Mouse (Mus musculus): ENCODE measurements around the gene Cytl1.
A peak's percentile ranks its signal among the peaks of the same experiment; 100 is the strongest.

Gene Cytl1

DNA sequence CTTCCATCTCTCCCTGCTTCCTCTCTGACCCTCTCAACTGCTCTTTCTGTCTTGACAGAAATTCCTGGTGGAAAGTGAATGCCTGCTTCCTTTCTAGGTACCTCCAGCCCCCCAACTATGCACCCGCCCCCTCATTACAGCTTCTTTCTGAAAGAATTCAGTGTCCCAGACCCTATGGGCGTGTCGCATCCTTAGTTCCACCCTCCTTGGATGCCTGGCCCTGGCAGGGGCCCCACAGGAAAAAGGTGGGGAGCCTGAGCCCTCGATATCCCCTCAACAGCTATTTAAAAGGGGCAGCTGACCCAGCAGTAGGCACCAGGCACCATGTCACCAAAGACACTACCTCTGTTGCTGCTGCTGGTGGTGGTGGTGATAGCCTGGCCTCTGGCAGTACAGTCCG lies at the start of gene Cytl1:
Cytl1 (plus strand) TSS at position 296 of the 400 bp plus-strand sequence.
- no peak for DNase-seq (ENCODE audit: low spot score)

DNA sequence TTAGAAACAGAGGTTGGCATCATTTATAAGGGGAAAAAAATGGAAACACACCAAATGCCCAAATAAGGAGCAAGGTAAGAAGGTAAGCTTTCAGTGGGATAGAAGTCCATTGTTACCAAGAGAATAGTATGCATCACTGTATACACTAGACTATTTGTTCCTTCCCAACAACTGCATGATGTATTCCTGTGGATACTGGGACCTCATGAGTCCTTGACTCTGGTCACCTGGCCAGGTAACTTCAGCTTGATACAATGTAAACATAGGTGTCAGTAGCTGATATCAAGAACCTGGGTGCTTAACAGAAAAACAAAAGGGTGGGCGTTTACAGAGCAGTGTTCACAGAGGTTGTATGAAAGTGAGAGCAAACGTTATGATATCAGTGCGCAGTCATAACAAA lies 42.6 kb upstream of the Cytl1 start:
- DNase-seq (ENCODE audit: low spot score): no peak

DNA sequence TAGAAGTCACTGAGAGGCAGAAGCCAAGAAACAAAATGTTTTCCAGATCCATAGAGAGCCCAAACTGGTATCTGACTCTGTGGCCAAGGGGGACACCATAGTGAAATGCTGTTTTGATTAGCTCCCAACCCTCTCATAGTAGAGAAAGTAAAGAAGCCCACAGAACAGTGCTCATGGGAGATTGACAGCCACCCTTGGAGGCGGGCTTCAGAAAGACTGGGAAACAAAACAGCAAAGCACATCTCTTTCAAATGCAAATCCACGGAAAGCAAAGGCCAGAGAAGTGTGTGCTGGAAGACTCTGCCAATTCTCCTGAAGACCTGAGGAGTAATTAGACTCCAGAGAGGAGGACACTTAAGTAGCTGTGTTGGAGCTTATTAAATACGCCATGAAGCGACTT lies 39.5 kb upstream of the Cytl1 start:
- DNase-seq (ENCODE audit: low spot score): no peak

DNA sequence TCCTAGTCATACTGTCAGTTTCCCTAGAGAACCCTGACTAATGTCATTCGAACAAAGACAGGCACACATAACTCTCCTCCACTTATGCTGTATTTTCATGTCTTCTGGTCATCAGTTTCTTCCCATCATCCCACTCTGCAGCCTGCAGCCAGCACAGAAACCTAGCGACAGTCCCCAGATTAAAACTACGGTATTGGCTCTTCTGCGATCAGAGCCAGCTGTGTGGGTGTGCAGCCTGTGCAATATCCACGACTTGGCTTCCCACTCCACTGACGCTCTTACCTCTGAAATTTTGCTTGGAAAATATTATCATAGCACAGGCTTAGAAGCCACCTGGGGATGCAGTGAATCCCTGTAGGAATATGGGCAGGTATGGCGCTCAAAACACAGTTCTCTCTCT lies 38.0 kb upstream of the Cytl1 start:
- no peak for DNase-seq (ENCODE audit: low spot score)

DNA sequence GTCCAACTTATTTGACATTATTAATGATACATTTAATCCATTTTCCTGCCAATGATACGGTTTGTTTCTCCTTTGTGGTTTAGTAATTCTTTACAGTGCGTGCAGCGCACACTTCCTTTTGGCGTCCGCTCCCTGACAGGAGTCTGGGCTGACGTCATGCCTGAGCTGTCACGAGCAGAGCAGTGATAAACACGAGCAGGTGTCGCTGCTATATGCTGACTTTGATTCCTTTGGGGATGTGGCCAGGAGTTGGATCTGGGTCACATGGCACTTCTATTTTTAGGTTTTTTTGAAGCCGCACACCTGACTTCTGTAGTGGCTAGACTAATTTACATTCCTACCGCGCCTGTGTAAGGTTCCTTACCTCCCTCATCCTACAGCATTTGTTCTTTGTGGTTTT lies 35.6 kb upstream of the Cytl1 start:
- DNase-seq (ENCODE audit: low spot score): no peak

DNA sequence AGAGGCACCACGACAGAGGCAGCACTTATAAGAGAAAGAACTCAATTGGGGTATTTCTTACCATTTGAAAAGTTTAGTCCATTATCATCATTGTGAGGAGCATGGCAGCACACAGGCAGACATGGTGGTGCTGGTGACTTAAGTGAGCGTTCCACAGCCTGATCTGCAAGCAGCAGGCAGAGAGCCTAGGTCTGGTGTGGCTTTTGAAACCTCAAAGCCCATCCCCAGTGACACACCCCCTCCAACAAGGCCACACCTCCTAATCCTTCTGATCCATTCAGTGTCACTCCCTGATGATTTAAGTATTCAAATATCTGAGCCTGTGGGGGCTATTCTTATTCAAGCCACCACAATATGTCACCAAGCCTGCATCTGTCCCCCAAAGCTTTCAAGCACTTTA lies 30.4 kb upstream of the Cytl1 start:
- no peak for DNase-seq (ENCODE audit: low spot score)

DNA sequence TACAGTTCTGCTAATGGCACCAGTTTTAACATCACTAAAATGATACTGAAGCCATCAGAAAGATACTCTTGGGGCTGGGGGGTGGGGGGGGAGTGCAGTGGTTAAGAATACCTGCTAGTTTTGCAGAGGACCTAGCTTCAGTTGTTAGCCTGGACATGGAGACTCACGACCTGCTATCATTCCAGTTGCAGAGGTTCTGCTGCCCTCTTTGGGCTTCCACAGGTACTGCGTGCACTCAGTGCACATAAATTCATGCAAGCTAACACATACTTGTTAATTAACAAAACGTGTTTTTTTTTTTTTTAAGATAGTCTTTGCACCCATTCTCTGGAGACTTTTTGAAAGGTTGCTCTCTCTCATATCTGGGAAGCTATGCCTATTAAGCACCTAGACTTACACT lies 27.2 kb upstream of the Cytl1 start:
- DNase-seq (ENCODE audit: low spot score): no peak

DNA sequence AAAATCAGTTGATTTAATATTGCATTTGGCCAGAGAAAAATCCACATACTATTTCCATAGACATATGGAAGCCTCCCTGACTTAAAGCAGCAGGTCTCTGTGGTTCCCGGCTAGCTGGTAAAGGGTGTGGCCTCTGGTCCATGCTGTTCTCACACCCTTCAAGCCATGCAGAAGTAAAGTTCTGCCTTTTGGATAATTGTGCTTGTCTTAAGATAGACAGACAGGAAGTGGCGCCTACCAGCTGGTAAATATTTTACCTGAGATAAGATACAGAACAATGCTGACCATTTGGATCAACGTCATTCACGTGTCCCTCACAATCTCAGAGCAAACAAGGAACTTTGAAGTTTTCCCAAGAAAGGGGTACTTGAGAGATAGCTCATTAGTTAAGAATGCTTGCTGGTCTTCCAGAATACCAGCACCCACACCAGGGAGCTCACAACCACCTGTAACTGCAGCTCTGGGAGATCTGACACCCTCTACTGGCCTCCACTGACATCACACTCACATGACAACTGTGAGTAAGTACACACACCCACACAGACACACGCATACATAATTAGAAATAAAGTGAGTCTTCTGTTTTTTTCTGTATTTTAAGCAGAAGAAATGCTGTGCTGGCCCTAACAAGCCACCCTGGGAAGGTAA lies 25.9 kb upstream of the Cytl1 start:
- DNase-seq (ENCODE audit: low spot score): no peak

DNA sequence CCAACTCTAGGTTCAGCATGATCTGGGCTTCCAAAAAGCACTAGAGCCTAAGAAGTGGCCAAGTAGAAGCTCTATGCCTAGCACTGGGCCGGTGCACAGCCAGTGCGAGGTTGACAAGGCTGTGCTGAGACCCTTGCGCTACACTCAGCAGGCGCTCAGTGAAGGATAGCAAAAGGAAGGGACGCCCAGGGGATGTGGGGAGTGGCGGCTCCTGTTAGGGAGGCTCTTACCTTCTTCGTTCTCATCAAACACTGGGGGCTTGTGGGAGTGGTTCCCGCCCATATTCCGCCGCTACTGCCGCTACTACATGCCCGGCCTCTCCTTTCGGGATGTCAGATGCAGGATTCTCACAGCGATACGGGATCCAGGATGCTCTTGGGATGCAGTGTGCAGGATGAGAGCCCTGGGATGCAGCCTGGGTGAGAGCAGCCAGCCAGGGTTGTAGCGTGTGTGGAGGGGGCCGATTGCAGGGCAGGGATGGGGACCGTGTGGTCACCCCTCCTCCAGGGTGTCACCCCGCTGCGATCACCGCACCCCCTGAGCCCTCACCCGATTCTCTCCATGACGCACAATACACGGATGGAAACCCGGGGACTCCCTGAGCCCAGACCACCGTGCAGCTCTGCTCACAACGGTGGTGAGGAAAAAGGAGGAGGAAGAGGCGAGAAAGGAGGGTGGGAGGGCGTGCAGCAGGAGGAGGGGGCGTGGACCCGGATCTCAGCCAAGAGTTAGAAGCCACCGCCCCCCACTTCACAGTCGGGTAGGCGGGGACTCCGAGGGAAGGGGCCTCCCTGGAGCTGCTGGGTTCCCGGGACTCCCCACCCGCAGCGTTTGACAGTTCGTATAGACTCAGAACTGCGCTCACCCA lies 18.6 kb upstream of the Cytl1 start, which contains the start of gene Stk32b:
Stk32b (minus strand) TSS at position 667 of the 868 bp plus-strand sequence.
- DNase-seq (ENCODE audit: low spot score): no peak

DNA sequence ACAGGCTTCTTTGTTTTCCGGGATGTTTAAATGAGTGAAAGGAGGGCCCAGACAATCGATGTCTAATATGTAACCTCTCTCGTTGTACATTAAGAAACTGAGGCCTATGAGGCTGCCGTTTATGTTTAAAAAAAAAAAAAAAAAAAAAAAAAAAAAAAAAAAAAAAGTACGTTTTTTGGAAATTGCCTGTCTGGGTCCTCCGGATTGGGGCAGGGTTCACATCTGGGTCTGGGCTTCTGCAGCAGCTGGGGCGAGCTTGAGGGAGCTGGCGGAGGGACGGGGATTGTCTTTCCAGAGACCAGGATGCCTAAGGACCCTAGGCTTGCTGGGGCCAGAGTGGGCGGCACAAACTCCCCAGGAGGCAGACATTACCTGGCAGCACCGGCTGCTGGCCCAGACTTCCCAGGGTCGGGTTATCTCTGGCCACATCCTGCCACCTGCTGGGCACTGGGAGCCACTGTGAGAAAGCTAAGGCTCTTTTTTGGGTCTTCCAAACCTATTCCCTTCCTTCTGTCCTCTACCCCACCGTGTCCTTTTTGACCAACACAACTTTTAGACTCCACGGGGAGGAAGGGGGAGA lies 17.8 kb upstream of the Cytl1 start:
- peak; percentile 34 for DNase-seq (ENCODE audit: low spot score)

DNA sequence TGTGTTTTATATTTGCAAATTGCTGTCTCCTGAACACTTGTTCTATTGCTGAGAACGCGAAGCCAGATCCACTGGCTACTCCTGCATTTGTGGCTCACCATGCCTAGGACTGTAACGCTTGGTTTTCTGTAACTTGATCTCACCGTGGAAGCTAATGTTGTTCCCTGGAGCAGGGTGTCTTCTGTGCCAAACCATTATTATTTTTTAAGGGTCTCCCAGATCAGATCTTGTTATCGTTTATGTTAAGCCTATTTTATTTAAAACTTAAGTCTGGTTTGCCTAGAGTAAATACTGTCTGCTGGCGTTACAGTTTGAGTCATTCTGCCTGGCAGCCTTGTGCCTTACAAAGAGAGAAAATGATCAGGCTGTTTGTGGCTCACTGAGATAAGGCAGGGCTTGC lies 14.6 kb upstream of the Cytl1 start:
- no peak for DNase-seq (ENCODE audit: low spot score)

DNA sequence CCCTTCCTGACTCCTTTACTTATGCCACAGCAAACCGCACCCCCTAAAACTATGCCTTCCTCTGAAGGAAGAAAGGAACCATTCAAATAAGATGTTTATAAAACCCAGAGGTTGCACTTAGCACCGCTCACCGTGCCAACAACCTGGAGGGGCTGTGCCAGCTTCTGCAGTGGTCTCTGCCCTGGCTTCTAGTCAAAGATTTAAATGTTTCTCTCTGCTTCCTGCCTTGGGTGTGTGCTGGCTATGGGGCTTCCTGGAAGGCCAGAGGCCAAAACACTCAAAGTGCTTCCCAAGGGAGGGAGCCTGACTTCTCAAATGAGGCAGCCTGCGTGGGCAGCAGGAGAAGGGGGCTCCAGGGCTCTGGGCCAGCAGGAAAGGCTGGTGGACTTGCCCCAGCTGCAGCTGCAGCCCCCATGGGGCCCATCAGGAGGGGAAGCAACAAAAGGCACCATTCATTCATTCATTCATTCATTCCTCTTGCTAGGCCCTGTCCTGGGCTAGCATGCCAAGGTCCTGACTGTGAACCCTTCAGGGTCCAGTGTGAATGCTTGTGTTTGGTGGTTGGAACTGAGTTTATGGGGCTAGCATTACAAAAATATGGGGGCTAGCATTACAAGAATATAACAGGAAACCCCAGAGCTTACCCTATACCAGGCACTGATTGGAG lies 10.0 kb upstream of the Cytl1 start:
- no peak for DNase-seq (ENCODE audit: low spot score)

DNA sequence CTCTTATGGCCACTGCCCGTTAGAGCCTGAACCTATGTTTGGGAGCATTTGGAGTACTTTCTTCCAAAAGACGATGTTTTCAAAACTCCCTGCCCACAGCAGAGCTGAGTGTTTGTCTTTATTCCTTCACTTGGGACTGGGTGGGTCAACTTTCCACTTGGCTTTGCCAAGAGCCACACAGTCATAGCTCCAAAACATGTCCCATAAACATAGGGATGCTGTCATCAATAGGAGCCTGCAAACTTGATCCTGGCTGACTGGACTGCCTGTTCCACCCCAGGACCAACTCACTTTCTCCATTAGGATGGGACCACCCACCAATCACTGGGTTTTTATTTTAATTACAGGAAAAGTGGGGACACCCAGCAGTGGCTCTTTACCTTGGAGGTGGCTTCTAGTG lies 4.5 kb upstream of the Cytl1 start:
- no peak for DNase-seq (ENCODE audit: low spot score)

DNA sequence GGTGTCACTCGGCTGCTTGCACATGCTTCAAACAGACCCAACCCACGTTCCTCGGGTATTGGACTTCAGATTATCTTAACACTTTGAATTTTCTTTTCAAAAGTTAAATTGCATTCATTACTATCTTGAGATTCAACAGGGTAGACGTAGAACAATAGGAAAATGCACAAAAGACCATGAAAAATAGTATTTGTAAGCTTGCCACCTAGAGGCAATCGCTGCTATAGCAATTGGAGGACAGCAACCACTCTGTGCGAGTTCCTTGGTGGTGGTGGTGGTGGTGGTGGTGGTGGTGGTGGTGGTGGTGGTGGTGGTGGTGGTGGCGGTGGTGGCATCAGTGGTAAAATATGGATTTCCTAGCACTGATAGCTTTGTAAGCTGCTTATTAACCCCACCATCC lies 894 bp downstream of the Cytl1 start:
- no peak for DNase-seq (ENCODE audit: low spot score)

DNA sequence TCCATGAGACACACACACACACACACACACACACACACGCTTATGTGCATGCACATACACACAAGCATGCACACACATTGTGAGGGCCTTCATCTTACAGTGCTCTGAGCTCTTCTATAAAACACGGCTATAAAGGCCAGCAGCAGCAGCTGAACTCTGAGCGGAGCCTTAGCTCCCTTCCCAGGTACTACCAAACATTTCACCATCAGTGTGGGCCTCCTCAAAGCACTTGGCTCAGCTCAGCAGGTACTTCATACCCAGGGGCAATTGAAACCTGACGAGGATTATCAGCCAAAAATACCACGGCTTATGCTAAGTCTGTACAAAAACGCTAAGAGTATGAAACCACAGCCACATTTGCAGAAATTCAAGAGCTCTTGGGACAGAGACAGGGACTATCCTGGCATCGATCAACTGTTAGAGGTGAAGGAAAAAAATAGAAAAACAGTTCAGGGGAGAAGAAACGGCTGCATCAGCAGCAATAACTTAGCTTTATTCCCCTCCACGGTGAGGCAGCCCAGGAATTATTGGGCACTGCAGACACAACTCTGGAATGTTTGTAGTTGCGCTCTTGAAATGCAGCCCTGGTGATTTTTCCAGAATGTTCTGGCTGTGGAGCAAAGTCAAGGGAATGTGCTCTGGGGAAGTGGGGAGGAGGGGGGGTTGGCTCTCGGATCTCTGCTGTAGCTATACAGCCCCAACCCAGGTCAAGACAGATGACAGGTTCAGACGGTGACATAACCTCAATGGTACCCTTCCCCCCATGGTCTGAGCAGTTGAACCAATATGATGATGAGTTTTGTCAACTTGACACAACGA lies 8.8 kb downstream of the Cytl1 start:
- DNase-seq (ENCODE audit: low spot score): peak; percentile 28

DNA sequence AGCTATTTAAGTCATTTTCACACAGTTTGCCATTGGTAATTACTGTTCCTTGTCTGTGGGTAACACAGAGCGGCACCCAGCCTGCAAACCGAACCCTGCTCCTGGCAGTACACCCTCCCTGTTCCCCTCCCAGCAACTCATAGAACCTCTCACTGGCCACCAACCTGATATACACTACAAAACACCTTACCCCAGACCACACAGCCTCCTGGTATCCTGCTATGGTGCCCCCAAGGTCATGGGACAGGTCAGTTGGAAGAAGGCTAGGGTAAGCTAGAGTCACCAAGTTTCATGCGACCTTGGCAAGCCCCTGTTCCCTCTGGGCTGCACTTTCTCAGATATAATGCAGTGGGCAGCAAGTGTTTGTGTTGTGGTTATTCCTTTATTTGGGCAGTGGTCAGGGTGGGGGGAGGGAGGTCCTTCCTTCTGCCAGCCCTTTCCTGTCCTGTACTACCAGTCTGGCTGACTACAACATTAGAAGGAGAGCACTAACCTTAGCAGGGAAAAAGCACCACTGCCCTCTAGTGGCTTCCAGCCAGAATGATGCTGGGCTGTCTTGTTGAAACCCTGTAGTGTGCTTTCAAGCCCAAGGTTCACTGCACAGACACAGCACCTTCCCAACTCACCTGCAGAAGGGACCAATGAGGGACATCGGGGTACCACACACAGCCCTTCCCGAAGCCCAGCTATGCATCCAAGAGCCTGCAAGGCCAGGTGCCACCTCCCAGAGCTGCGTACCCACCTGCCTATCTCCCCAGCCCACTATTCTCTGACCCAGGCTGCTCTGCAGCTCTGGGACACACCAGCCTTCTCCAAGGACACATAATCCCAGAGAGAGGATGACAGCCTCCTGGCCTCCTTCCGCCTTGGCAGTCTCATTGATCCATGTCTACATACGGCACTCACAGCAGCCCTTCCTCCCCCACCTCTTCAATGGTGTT lies 17.0 kb downstream of the Cytl1 start:
- peak; percentile 59 for DNase-seq (ENCODE audit: low spot score)

DNA sequence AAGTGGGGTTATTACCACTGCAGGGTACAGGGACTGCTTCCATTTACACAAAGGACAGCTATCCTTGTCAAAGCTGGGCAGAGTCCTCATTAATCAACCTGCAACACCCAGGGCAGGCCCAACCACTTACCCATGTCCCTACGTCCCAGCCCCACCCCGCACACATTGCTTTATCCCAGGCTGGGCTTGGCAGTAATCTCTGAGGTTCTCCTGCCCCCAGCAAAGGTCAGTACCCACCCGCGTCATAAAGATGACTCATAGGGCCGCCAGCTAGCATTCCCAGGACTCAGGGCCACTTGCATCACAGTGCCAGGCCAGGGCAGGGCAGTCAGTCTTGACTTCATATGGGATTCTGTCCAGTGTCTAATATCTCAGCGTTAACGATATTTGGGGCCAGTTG lies 18.0 kb downstream of the Cytl1 start:
- no peak for DNase-seq (ENCODE audit: low spot score)

DNA sequence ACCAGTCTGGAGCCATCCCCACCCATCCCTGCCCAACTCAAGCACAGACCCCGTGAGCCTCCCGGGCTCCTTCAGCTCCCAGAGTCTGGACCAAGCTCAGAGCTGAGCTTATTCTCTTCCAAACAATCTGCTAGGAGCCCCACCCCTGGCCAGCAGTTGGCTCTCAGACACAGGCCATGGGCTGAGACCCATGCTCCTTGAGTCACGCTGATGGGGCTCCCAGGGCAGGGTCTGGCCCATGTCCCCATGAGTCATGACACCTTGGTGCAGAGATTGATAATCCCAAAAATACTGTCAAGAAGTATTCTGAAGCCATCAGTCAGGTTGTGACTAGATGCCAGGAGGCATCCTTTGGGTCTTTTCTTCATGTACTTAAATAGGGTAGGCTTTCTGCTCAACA lies 26.7 kb downstream of the Cytl1 start:
- DNase-seq (ENCODE audit: low spot score): no peak

DNA sequence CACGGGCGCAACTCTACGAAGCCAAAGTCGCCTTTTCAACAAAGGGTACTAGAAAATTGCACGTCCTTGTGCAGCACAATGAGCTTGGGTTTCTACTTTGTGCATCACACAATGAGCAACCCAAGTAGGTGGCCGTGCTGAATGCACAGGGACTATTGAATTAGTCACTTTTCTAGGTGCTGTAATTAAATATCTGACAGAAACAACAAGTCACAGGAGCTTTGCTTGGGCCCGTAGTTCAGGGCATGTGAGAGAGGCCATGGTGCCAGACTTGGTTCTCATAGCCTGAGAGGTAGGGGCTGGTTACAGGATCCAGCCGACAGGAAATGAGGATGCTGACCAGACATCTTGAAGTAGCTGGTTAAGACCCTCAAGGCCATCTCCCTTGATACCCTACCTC lies 30.5 kb downstream of the Cytl1 start:
- no peak for DNase-seq (ENCODE audit: low spot score)

DNA sequence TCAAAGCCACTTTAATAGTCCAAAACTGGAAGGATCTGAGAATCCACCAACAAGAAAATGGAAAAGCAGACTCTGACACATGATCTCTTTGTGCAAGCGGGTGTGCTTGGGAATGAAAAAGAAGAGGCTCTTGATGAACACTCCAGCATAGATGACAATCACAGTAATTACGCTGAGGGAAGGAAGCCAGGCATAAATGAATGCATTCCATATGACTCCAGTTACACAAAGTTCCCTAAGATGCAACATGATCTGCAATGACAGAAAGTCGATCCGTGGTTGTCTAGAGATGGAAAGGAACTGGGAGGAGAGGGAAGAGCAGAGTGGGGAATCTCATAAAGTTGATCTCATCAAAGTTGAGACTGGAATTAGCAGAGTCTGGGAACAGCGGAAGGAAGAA lies 31.9 kb downstream of the Cytl1 start:
- no peak for DNase-seq (ENCODE audit: low spot score)

DNA sequence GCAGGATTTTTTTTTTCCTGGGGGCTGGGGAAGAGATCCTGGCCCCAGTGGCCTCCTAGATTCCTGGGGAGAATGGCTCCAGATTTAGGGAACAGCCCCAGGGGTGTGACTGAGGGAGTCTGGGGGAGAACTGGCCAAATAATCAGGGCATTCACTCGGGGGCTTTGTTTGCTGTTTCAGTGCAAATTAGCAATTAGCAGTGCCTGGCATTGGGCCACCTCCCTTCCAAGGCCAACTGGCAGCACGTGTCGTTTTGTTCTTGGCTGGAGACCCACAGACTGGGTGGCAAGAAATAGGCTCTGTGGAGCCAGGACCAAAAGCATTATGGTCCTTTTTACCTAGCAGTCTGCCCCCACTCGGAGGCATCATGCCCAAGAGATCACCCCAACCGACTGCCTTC lies 33.7 kb downstream of the Cytl1 start:
- no peak for DNase-seq (ENCODE audit: low spot score)

Data from lung, postnatal 25 days (tissue).